Mouse (Mus musculus): ENCODE results near the gene Me3. TPM values are rescaled to one million over a fixed set of nuclear protein-coding genes. Genes with fewer than 3 reads are reported as not detected.
"Not testable (repeated sequence)": the region's sequence is repeated elsewhere in the genome, so short reads cannot be mapped to it uniquely, and the experiment has no call there.

Gene Me3
- polyA plus RNA-seq, 1 experiment from 2014 or later = 39.5 TPM

GRCm38 (mm10) chr7:89730514-89730913 lies 98.3 kb downstream of the Me3 start:
- Histone ChIP-seq H3K4me2 (ENCODE audit: low read length) (no peak overlapping the region), H3K36me3 (ENCODE audit: insufficient read depth, low read length) (no peaks in the 10 kb centered on the region), H3K9ac (ENCODE audit: low read depth, low read length) (no peak overlapping the region), H3K4me3 (replicated peaks; ENCODE audit: low read depth, low read length) (no peak overlapping the region), H3K27me3 (ENCODE audit: insufficient read depth, low read length) (no peaks in the 10 kb centered on the region), H3K27ac (no peak overlapping the region), H3K4me1 (replicated peaks; ENCODE audit: insufficient read depth, low read length) (no peaks in the 10 kb centered on the region), H3K9me3 (replicated peaks; ENCODE audit: low read length) (no peaks in the 10 kb centered on the region)
- no peak for TF ChIP-seq CTCF (IDR thresholded peaks at IDR 0.05; ENCODE audit: low read depth)
- WGBS = 49% methylated on average over 2 of the region's 2 CpGs
- ATAC-seq (replicated peaks; ENCODE audit: low FRiP score, low read depth) = no peak
- peak; percentile 58 for DNase-seq (ENCODE audit: low spot score)

GRCm38 (mm10) chr7:89731115-89731514 lies 98.9 kb downstream of the Me3 start:
- not testable (repeated sequence) for H3K27ac ChIP-seq; H3K4me2 ChIP-seq (ENCODE audit: low read length); H3K9ac ChIP-seq (ENCODE audit: low read depth, low read length); H3K36me3 ChIP-seq (ENCODE audit: insufficient read depth, low read length); H3K27me3 ChIP-seq (ENCODE audit: insufficient read depth, low read length); ATAC-seq (replicated peaks; ENCODE audit: low FRiP score, low read depth); H3K4me1 ChIP-seq (replicated peaks; ENCODE audit: insufficient read depth, low read length); H3K9me3 ChIP-seq (replicated peaks; ENCODE audit: low read length); H3K4me3 ChIP-seq (replicated peaks; ENCODE audit: low read depth, low read length); DNase-seq (ENCODE audit: low spot score)
- 98% methylated on average over 2 of the region's 2 CpGs for WGBS

GRCm38 (mm10) chr7:89748415-89748814 lies 116.2 kb downstream of the Me3 start:
- H3K36me3 ChIP-seq (ENCODE audit: insufficient read depth, low read length) = no peaks in the 10 kb centered on the region
- no peaks in the 10 kb centered on the region for H3K27me3 ChIP-seq (ENCODE audit: insufficient read depth, low read length)
- H3K4me2 ChIP-seq (ENCODE audit: low read length) = no peak overlapping the region
- H3K4me1 ChIP-seq (replicated peaks; ENCODE audit: insufficient read depth, low read length) = no peaks in the 10 kb centered on the region
- H3K27ac ChIP-seq = no peak overlapping the region
- DNase-seq (ENCODE audit: low spot score) = no peak
- TF ChIP-seq CTCF (IDR thresholded peaks at IDR 0.05; ENCODE audit: low read depth) = no peak
- no peak overlapping the region for H3K4me3 ChIP-seq (replicated peaks; ENCODE audit: low read depth, low read length)
- no peak for ATAC-seq (replicated peaks; ENCODE audit: low FRiP score, low read depth)
- H3K9me3 ChIP-seq (replicated peaks; ENCODE audit: low read length) = no peaks in the 10 kb centered on the region
- WGBS = 47% methylated on average over 7 of the region's 7 CpGs
- H3K9ac ChIP-seq (ENCODE audit: low read depth, low read length) = no peak overlapping the region

GRCm38 (mm10) chr7:89749183-89749582 lies 117.0 kb downstream of the Me3 start:
- DNase-seq (ENCODE audit: low spot score) (no peak), ATAC-seq (replicated peaks; ENCODE audit: low FRiP score, low read depth) (no peak)
- no peaks in the 10 kb centered on the region for H3K4me1 ChIP-seq (replicated peaks; ENCODE audit: insufficient read depth, low read length)
- H3K27ac ChIP-seq = no peak overlapping the region
- no peak for TF ChIP-seq CTCF (IDR thresholded peaks at IDR 0.05; ENCODE audit: low read depth)
- no peak overlapping the region for H3K9ac ChIP-seq (ENCODE audit: low read depth, low read length)
- H3K9me3 ChIP-seq (replicated peaks; ENCODE audit: low read length) = no peaks in the 10 kb centered on the region
- no peak overlapping the region for H3K4me2 ChIP-seq (ENCODE audit: low read length)
- H3K36me3 ChIP-seq (ENCODE audit: insufficient read depth, low read length) = no peaks in the 10 kb centered on the region
- no peaks in the 10 kb centered on the region for H3K27me3 ChIP-seq (ENCODE audit: insufficient read depth, low read length)
- H3K4me3 ChIP-seq (replicated peaks; ENCODE audit: low read depth, low read length) = no peak overlapping the region
- WGBS = 45% methylated on average over 2 of the region's 2 CpGs

- ATAC-seq (replicated peaks; ENCODE audit: low FRiP score, low read depth) = no peak
- Histone ChIP-seq H3K36me3 (ENCODE audit: insufficient read depth, low read length) (no peaks in the 10 kb centered on the region), H3K4me1 (replicated peaks; ENCODE audit: insufficient read depth, low read length) (no peaks in the 10 kb centered on the region), H3K4me3 (replicated peaks; ENCODE audit: low read depth, low read length) (no peak overlapping the region), H3K9ac (ENCODE audit: low read depth, low read length) (no peak overlapping the region), H3K27ac (no peak overlapping the region), H3K4me2 (ENCODE audit: low read length) (no peak overlapping the region), H3K27me3 (ENCODE audit: insufficient read depth, low read length) (no peaks in the 10 kb centered on the region), H3K9me3 (replicated peaks; ENCODE audit: low read length) (no peaks in the 10 kb centered on the region)
- no peak for TF ChIP-seq CTCF (IDR thresholded peaks at IDR 0.05; ENCODE audit: low read depth)
- no peak for DNase-seq (ENCODE audit: low spot score)
- 63% methylated on average over 5 of the region's 5 CpGs for WGBS
Observed at GRCm38 (mm10) chr7:89766678-89767508, 134.7 kb downstream of the Me3 start.

GRCm38 (mm10) chr7:89769106-89769896 lies 137.1 kb downstream of the Me3 start:
- no peaks in the 10 kb centered on the region for H3K36me3 ChIP-seq (ENCODE audit: insufficient read depth, low read length)
- ATAC-seq (replicated peaks; ENCODE audit: low FRiP score, low read depth) (no peak), DNase-seq (ENCODE audit: low spot score) (peak; percentile 41)
- H3K4me2 ChIP-seq (ENCODE audit: low read length) = no peak overlapping the region
- no peaks in the 10 kb centered on the region for H3K9me3 ChIP-seq (replicated peaks; ENCODE audit: low read length)
- 21% methylated on average over 9 of the region's 9 CpGs for WGBS
- H3K27ac ChIP-seq = no peak overlapping the region
- no peak overlapping the region for H3K9ac ChIP-seq (ENCODE audit: low read depth, low read length)
- no peaks in the 10 kb centered on the region for H3K27me3 ChIP-seq (ENCODE audit: insufficient read depth, low read length)
- H3K4me3 ChIP-seq (replicated peaks; ENCODE audit: low read depth, low read length) = no peak overlapping the region
- H3K4me1 ChIP-seq (replicated peaks; ENCODE audit: insufficient read depth, low read length) = peaks cover 9% of the 10 kb centered on the region; the same call in 1 of the 2 replicates
- no peak for TF ChIP-seq CTCF (IDR thresholded peaks at IDR 0.05; ENCODE audit: low read depth)

Data from kidney, postnatal 0 days (tissue).